Mouse (Mus musculus): ENCODE measurements around the gene Hic2.
A peak's percentile ranks its signal among the peaks of the same experiment; 100 is the strongest.
"Not testable (repeated sequence)": the region's sequence is repeated elsewhere in the genome, so short reads cannot be mapped to it uniquely, and the experiment has no call there.

Hic2 gene

GRCm38 (mm10) chr16:17232794-17233701 is at the start of gene Hic2:
Hic2 (plus strand) TSS chr16:17233572.
- peak; percentile 91 to 92 for DNase-seq (ENCODE audit: low spot score in 2 of 2)

- no peak for DNase-seq (ENCODE audit: low spot score in 2 of 2)
Measured at GRCm38 (mm10) chr16:17185475-17185874, 47.9 kb upstream of the Hic2 start.

- DNase-seq (ENCODE audit: low spot score in 2 of 2), result no peak
Measured at GRCm38 (mm10) chr16:17193823-17194222, 39.5 kb upstream of the Hic2 start.

- DNase-seq (ENCODE audit: low spot score in 2 of 2), result no peak
Measured at GRCm38 (mm10) chr16:17200121-17200952, 33.0 kb upstream of the Hic2 start.

GRCm38 (mm10) chr16:17200953-17201707 is 32.2 kb upstream of the Hic2 start:
- peak; percentile 82 to 85 for DNase-seq (ENCODE audit: low spot score in 2 of 2)

GRCm38 (mm10) chr16:17201977-17202376 is 31.4 kb upstream of the Hic2 start:
- DNase-seq (ENCODE audit: low spot score in 2 of 2), result no peak

GRCm38 (mm10) chr16:17202549-17202948 is 30.8 kb upstream of the Hic2 start, which contains the start of gene Ube2l3:
Ube2l3 (minus strand) TSS chr16:17202649.
- no peak for DNase-seq (ENCODE audit: low spot score in 2 of 2)

GRCm38 (mm10) chr16:17204990-17205389 is 28.4 kb upstream of the Hic2 start:
- DNase-seq (ENCODE audit: low spot score in 2 of 2), result peak; percentile 43 to 57

GRCm38 (mm10) chr16:17208389-17209361 is 24.7 kb upstream of the Hic2 start, which contains the start of gene Rimbp3:
Rimbp3 (plus strand) TSS chr16:17208603.
- DNase-seq (ENCODE audit: low spot score in 2 of 2), result peak; percentile 65 to 69

- DNase-seq (ENCODE audit: low spot score in 2 of 2), result peak in 1 of 2 experiments; percentile 10
Measured at GRCm38 (mm10) chr16:17209404-17209960, 23.9 kb upstream of the Hic2 start.

GRCm38 (mm10) chr16:17209981-17210838 is 23.2 kb upstream of the Hic2 start:
- DNase-seq (ENCODE audit: low spot score in 2 of 2), result peak; percentile 89 to 90

GRCm38 (mm10) chr16:17216934-17217633 is 16.3 kb upstream of the Hic2 start:
- no peak for DNase-seq (ENCODE audit: low spot score in 2 of 2)

GRCm38 (mm10) chr16:17220127-17220733 is 13.1 kb upstream of the Hic2 start:
- DNase-seq (ENCODE audit: low spot score in 2 of 2), result no peak

- DNase-seq (ENCODE audit: low spot score in 2 of 2), result peak; percentile 82 to 87
Measured at GRCm38 (mm10) chr16:17222197-17222596, 11.2 kb upstream of the Hic2 start.

GRCm38 (mm10) chr16:17225584-17225983 is 7.8 kb upstream of the Hic2 start:
- DNase-seq (ENCODE audit: low spot score in 2 of 2), result no peak

GRCm38 (mm10) chr16:17226496-17226895 is 6.9 kb upstream of the Hic2 start:
- no peak for DNase-seq (ENCODE audit: low spot score in 2 of 2)

- DNase-seq (ENCODE audit: low spot score in 2 of 2), result not testable (repeated sequence)
Measured at GRCm38 (mm10) chr16:17231523-17231922, 1.8 kb upstream of the Hic2 start.
